Mouse (Mus musculus): ENCODE results near the gene Zkscan14.

DNA sequence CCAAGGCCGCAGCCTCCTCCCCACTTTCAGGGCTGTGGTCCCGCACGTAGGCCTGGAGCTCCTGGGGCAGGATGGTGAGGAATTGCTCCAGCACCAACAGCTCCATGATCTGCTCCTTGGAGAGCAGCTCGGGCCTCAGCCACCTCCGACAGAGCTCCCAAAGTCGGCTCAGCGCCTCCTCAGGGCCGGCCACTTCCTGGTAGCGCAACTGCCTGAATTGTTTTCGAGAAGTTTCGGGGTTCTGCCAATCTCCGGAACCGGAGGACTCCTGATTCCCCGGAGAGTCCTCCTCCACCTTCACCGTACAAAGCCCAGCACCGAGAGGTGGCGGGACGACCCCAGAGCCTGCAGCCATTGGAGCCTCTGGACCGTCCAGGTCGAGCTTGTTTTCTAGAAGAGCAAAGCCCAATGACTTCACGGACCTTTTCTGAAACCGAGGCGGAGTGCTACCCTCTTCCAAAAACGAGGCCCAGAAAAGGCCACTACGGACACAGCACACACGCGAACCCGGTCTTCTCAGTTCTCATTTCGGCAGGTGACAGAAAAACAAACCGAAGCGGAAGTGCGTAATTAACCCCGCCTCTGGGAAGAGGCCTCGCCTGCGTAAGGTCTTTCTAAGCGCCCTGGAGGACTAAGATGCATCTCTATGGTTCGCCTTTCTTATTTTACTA is at the start of gene Zkscan14:
- no peak for TF ChIP-seq CTCF (IDR thresholded peaks at IDR 0.05; ENCODE audit: low read depth)
- TF ChIP-seq EP300 (IDR thresholded peaks at IDR 0.05; ENCODE audit: low read depth): no peak; the same call in 1 of the 2 replicates
